Comparison of ENCODE assay signal across 12 mouse cellular contexts in the genomic region with DNA sequence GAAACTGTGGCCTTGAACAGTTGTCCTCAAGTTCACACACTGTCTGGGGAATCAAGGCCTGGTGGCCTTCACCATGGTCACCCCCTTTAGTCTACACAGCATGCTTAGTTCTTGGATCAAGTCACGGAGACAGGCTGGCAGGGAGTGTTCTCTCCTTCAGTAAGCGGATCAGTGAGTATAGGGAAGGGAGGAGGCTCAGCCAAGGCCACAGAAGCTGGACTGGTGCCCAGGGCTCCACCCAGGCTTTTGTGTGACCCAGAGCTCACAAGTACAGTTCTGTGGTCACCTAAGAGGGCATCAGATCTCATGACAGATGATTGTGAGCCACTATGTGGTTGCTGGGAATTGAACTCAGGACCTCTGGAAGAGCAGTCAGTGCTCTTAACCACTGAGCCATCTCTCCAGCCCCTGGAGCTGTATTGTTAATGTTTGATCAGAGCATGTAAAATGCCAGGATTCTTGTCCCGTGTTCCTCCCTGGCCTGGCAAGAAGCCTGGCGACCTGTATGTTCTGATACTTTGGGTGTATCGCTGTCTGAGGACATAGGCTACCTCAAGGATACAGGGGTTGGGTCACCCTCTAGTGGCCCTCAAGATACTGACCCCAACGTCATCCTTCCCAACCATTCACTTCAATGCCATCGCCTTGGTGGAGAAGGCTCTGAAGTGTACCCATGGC. TPM values are rescaled to one million over a fixed set of nuclear protein-coding genes. Genes with fewer than 3 reads are reported as not detected.
DNase-seq lines count a peak whose midpoint lies in the region; ATAC-seq and TF ChIP-seq lines count a peak whose summit lies in the region.
"Had no signal": no experiment of that assay in that cellular context is flagged by ENCODE, and none has a peak within 500 bp of the region (broad histone marks: within the 10 kb centered on the region; RNA-seq: fewer than 3 reads in every experiment).

No protein-coding gene starts in this region.

- H3K36me3 ChIP-seq in lung, postnatal 0 days (ENCODE audit: insufficient read depth, low read length): no peaks in the 10 kb centered on the region
- no peaks in the 10 kb centered on the region; the same call in 1 of the 2 replicates for H3K36me3 ChIP-seq in stomach, postnatal 0 days (ENCODE audit: control insufficient read depth, insufficient read depth, low read length)
- H3K36me3 ChIP-seq in hindbrain, embryonic 16.5 days (ENCODE audit: control insufficient read depth, insufficient read depth, low read length): peaks cover 2% of the 10 kb centered on the region

- no peaks in the 10 kb centered on the region for H3K4me1 ChIP-seq in lung, adult 2 months (ENCODE audit: control insufficient read depth, insufficient read depth, low read length)
- H3K4me1 ChIP-seq in lung, postnatal 0 days (ENCODE audit: insufficient read depth, low read depth, low read length): no peaks in the 10 kb centered on the region
- H3K4me1 ChIP-seq in stomach, postnatal 0 days (replicated peaks; ENCODE audit: control insufficient read depth, insufficient read depth): peaks cover 2% of the 10 kb centered on the region; the same call in 1 of the 2 replicates
- H3K4me1 ChIP-seq in hindbrain, embryonic 16.5 days (ENCODE audit: control insufficient read depth, insufficient read depth, low read depth, low read length): no peaks in the 10 kb centered on the region; the same call in 1 of the 2 replicates
- H3K4me1 ChIP-seq: forebrain, embryonic 15.5 days had no signal

- TF ChIP-seq EP300 in lung, postnatal 0 days (IDR thresholded peaks at IDR 0.05): no peak
- no peak for TF ChIP-seq EP300 in stomach, postnatal 0 days (optimal IDR thresholded peaks at IDR 0.05)

- no peak overlapping the region for H3K27ac ChIP-seq in lung, postnatal 0 days (ENCODE audit: low read length)
- H3K27ac ChIP-seq in stomach, postnatal 0 days (replicated peaks): no peak overlapping the region
- no peak overlapping the region for H3K27ac ChIP-seq in hindbrain, embryonic 16.5 days (ENCODE audit: low read depth, low read length)
- H3K27ac ChIP-seq: forebrain, embryonic 15.5 days; stomach, embryonic 15.5 days had no signal

- WGBS in lung, adult 2 months: 60% methylated on average over 7 of the region's 7 CpGs
- WGBS in lung, postnatal 0 days: 61% methylated on average over 7 of the region's 7 CpGs
- WGBS in stomach, postnatal 0 days: 62% methylated on average over 7 of the region's 7 CpGs
- WGBS in hindbrain, embryonic 16.5 days: 76% methylated on average over 7 of the region's 7 CpGs

- H3K9ac ChIP-seq in lung, postnatal 0 days (replicated peaks; ENCODE audit: low read depth): no peak overlapping the region
- no peak overlapping the region for H3K9ac ChIP-seq in stomach, postnatal 0 days (ENCODE audit: low read length)
- H3K9ac ChIP-seq in hindbrain, embryonic 16.5 days (ENCODE audit: low read depth, low read length): no peak overlapping the region
- H3K9ac ChIP-seq: forebrain, embryonic 15.5 days; stomach, embryonic 15.5 days had no signal

- H3K4me2 ChIP-seq in lung, postnatal 0 days (replicated peaks; ENCODE audit: low read depth, low read length): no peak overlapping the region
- H3K4me2 ChIP-seq in stomach, postnatal 0 days (replicated peaks; ENCODE audit: low read depth): no peak overlapping the region
- H3K4me2 ChIP-seq in hindbrain, embryonic 16.5 days (ENCODE audit: low read length): no peak overlapping the region
- H3K4me2 ChIP-seq: forebrain, embryonic 15.5 days; stomach, embryonic 15.5 days had no signal

- no peak for TF ChIP-seq CTCF in lung, adult 2 months (IDR thresholded peaks at IDR 0.05; ENCODE audit: insufficient read depth, low read length)
- TF ChIP-seq CTCF in lung, postnatal 0 days (IDR thresholded peaks at IDR 0.05): no peak
- TF ChIP-seq CTCF in stomach, postnatal 0 days (IDR thresholded peaks at IDR 0.05; ENCODE audit: low read depth): no peak

- peak; percentile 36; the same call in 1 of the 2 replicates for ATAC-seq in lung, postnatal 0 days
- peak; percentile 43; the same call in 1 of the 2 replicates for ATAC-seq in stomach, postnatal 0 days (ENCODE audit: low FRiP score, low TSS enrichment)
- no peak for ATAC-seq in activated CD4-positive, CD25-positive, alpha-beta regulatory T cell, adult 4 months
- no peak for ATAC-seq in hindbrain, embryonic 16.5 days
- ATAC-seq: forebrain, embryonic 15.5 days; intestine, postnatal 0 days had no signal

- no peaks in the 10 kb centered on the region for H3K9me3 ChIP-seq in lung, postnatal 0 days (ENCODE audit: low read length)
- H3K9me3 ChIP-seq in stomach, postnatal 0 days (ENCODE audit: control insufficient read depth, low read length): no peaks in the 10 kb centered on the region
- H3K9me3 ChIP-seq in hindbrain, embryonic 16.5 days (ENCODE audit: control insufficient read depth, low read length): no peaks in the 10 kb centered on the region
- H3K9me3 ChIP-seq: forebrain, embryonic 15.5 days; stomach, embryonic 15.5 days had no signal

- H3K4me3 ChIP-seq in lung, adult 2 months (replicated peaks; ENCODE audit: extremely low read depth, low read depth, low read length): no peak overlapping the region
- H3K4me3 ChIP-seq in lung, postnatal 0 days (ENCODE audit: low read depth, low read length): no peak overlapping the region
- H3K4me3 ChIP-seq in stomach, postnatal 0 days (ENCODE audit: low read depth, low read length): no peak overlapping the region
- no peak overlapping the region for H3K4me3 ChIP-seq in hindbrain, embryonic 16.5 days (ENCODE audit: low read length)
- H3K4me3 ChIP-seq: forebrain, embryonic 15.5 days; stomach, embryonic 15.5 days had no signal

- peak; percentile 47 to 51 for DNase-seq in lung, adult 18-20 months
- DNase-seq in lung, adult 2 months: no peak
- peak; percentile 58 for DNase-seq in adrenal gland, adult 8-10 months
- DNase-seq in lung, postnatal 0 days (ENCODE audit: low spot score): peak; percentile 35
- peak; percentile 70 for DNase-seq in stomach, postnatal 0 days (ENCODE audit: low spot score)
- no peak for DNase-seq in spleen, adult 12 weeks (ENCODE audit: low spot score)
- DNase-seq: cerebellum, adult 18-20 months had no signal

- TF ChIP-seq POLR2A in lung, adult 2 months (IDR thresholded peaks at IDR 0.05; ENCODE audit: borderline replicate concordance, extremely low read depth, low read depth, low read length): no peak

- H3K27me3 ChIP-seq in lung, postnatal 0 days (replicated peaks; ENCODE audit: insufficient read depth, low read length): no peaks in the 10 kb centered on the region
- H3K27me3 ChIP-seq in stomach, postnatal 0 days (ENCODE audit: control insufficient read depth, insufficient read depth, low read length): no peaks in the 10 kb centered on the region
- H3K27me3 ChIP-seq in hindbrain, embryonic 16.5 days (replicated peaks; ENCODE audit: control insufficient read depth, insufficient read depth, low read length): no peaks in the 10 kb centered on the region; the same call in 1 of the 2 replicates
- H3K27me3 ChIP-seq: stomach, embryonic 15.5 days had no signal

RNA-seq across cellular contexts. Expression of gene Mrto4, which starts 10.7 kb away (rescaled TPM):
- 12.4 and 17.9 TPM in 2 replicates for polyA plus RNA-seq in lung, adult 2 months (2012; rRNA removed)
- total RNA-seq in adrenal gland, adult 8-10 months (2022): 10 to 100 TPM; 61.8 to 65.3 (median 63.0) TPM
- 34.5 and 36.1 TPM in 2 replicates for polyA plus RNA-seq in lung, postnatal 0 days (2015; fragmentation: Nextera tagmentation; extraction: Ambion mirVana)
- 41.0 and 43.7 TPM in 2 replicates for polyA plus RNA-seq in stomach, postnatal 0 days (2015; fragmentation: Nextera tagmentation; extraction: Ambion mirVana)
- 10 to 100 TPM; 39.1 to 56.7 TPM for polyA plus RNA-seq in activated CD4-positive, CD25-positive, alpha-beta regulatory T cell, adult 4 months (2017; shearing (Covaris generic))
- 82.7 and 84.5 TPM in 2 replicates for polyA plus RNA-seq in hindbrain, embryonic 16.5 days (2015; fragmentation: Nextera tagmentation; extraction: Ambion mirVana)

RNA-seq across cellular contexts. Expression of gene Emc1, which starts 10.7 kb away (rescaled TPM):
- polyA plus RNA-seq in lung, adult 2 months (2012; rRNA removed): 38.3 and 42.7 TPM in 2 replicates
- total RNA-seq in adrenal gland, adult 8-10 months (2022): 100 to 1,000 TPM in 1 of 4 experiments, 10 to 100 TPM in 3; 68.1 to 102 (median 84.3) TPM
- 11.3 and 11.6 TPM in 2 replicates for polyA plus RNA-seq in lung, postnatal 0 days (2015; fragmentation: Nextera tagmentation; extraction: Ambion mirVana)
- 10.7 and 11.9 TPM in 2 replicates for polyA plus RNA-seq in stomach, postnatal 0 days (2015; fragmentation: Nextera tagmentation; extraction: Ambion mirVana)
- 10 to 100 TPM; 19.9 to 20.6 TPM for polyA plus RNA-seq in activated CD4-positive, CD25-positive, alpha-beta regulatory T cell, adult 4 months (2017; shearing (Covaris generic))
- 45.3 and 49.1 TPM in 2 replicates for polyA plus RNA-seq in hindbrain, embryonic 16.5 days (2015; fragmentation: Nextera tagmentation; extraction: Ambion mirVana)

RNA-seq across cellular contexts. Expression of gene Ubr4, which starts 10.7 kb away (rescaled TPM):
- 163 and 183 TPM in 2 replicates for polyA plus RNA-seq in lung, adult 2 months (2012; rRNA removed)
- total RNA-seq in adrenal gland, adult 8-10 months (2022): 100 to 1,000 TPM; 130 to 207 (median 167) TPM
- polyA plus RNA-seq in lung, postnatal 0 days (2015; fragmentation: Nextera tagmentation; extraction: Ambion mirVana): 49.2 and 50.8 TPM in 2 replicates
- 32.8 and 33.1 TPM in 2 replicates for polyA plus RNA-seq in stomach, postnatal 0 days (2015; fragmentation: Nextera tagmentation; extraction: Ambion mirVana)
- polyA plus RNA-seq in activated CD4-positive, CD25-positive, alpha-beta regulatory T cell, adult 4 months (2017; shearing (Covaris generic)): 10 to 100 TPM; 40.6 to 63.7 TPM
- polyA plus RNA-seq in hindbrain, embryonic 16.5 days (2015; fragmentation: Nextera tagmentation; extraction: Ambion mirVana): 82.1 and 84.6 TPM in 2 replicates

RNA-seq across cellular contexts. Expression of gene Akr7a5, which starts 31.2 kb away (rescaled TPM):
- polyA plus RNA-seq in lung, adult 2 months (2012; rRNA removed): 30.9 and 32.4 TPM in 2 replicates
- 10 to 100 TPM; 65.4 to 73.5 (median 68.8) TPM for total RNA-seq in adrenal gland, adult 8-10 months (2022)
- 60.0 and 61.4 TPM in 2 replicates for polyA plus RNA-seq in lung, postnatal 0 days (2015; fragmentation: Nextera tagmentation; extraction: Ambion mirVana)
- 73.2 and 73.8 TPM in 2 replicates for polyA plus RNA-seq in stomach, postnatal 0 days (2015; fragmentation: Nextera tagmentation; extraction: Ambion mirVana)
- polyA plus RNA-seq in activated CD4-positive, CD25-positive, alpha-beta regulatory T cell, adult 4 months (2017; shearing (Covaris generic)): 1 to 10 TPM; 7.5 to 8.2 TPM
- polyA plus RNA-seq in hindbrain, embryonic 16.5 days (2015; fragmentation: Nextera tagmentation; extraction: Ambion mirVana): 64.7 and 65.5 TPM in 2 replicates

RNA-seq across cellular contexts. Expression of gene Pqlc2, which starts 31.2 kb away (rescaled TPM):
- polyA plus RNA-seq in lung, adult 2 months (2012; rRNA removed): 28.1 and 34.0 TPM in 2 replicates
- 10 to 100 TPM; 10.3 to 12.0 (median 11.6) TPM for total RNA-seq in adrenal gland, adult 8-10 months (2022)
- 14.4 and 17.4 TPM in 2 replicates for polyA plus RNA-seq in lung, postnatal 0 days (2015; fragmentation: Nextera tagmentation; extraction: Ambion mirVana)
- polyA plus RNA-seq in stomach, postnatal 0 days (2015; fragmentation: Nextera tagmentation; extraction: Ambion mirVana): 20.9 and 22.2 TPM in 2 replicates
- 1 to 10 TPM; 7.6 to 9.9 TPM for polyA plus RNA-seq in activated CD4-positive, CD25-positive, alpha-beta regulatory T cell, adult 4 months (2017; shearing (Covaris generic))
- 14.0 and 15.5 TPM in 2 replicates for polyA plus RNA-seq in hindbrain, embryonic 16.5 days (2015; fragmentation: Nextera tagmentation; extraction: Ambion mirVana)

Comparison
In these comparisons a context has a peak if more than half of its experiments do, and no peak if none do; other contexts are left out.
1. DNase-seq: peak in lung, adult 18-20 months (2 of 2), adrenal gland, adult 8-10 months (single experiment), lung, postnatal 0 days (single experiment) and stomach, postnatal 0 days (single experiment); none in lung, adult 2 months (single experiment) and spleen, adult 12 weeks (single experiment).
2. ATAC-seq: peak in lung, postnatal 0 days (single experiment) and stomach, postnatal 0 days (single experiment); none in activated CD4-positive, CD25-positive, alpha-beta regulatory T cell, adult 4 months (single experiment) and hindbrain, embryonic 16.5 days (single experiment).